17 mouse cellular contexts compared by ENCODE assay signal in the genomic region with DNA sequence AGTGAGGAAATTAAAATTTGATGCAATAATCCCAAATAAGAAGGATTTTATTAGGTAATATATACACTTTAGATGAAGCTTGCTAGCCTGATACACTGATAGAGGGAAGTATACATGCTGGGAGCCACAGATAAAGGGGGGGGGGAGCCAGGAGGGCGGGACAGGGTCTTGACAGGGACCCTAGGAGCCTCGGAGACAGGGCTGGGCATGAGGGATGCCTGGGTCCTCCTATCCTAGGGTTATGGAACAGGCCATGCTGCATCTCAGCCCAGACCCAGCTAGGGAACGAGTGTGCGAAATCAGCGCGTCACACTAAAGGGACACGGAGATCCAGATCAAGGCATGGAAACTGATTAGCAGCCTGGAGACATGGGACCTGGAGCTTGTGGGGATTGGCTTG.
"Had no signal": no experiment of that assay in that cellular context is flagged by ENCODE, and none has a peak within 500 bp of the region (broad histone marks: within the 10 kb centered on the region; RNA-seq: fewer than 3 reads in every experiment).

No protein-coding gene starts in this region.

- ATAC-seq: liver, postnatal 0 days; lung, postnatal 0 days had no signal

- H3K36me3 ChIP-seq: liver, embryonic 13.5 days; liver, embryonic 15.5 days; lung, embryonic 15.5 days; neural tube, embryonic 12.5 days; stomach, embryonic 15.5 days had no signal

- H3K4me3 ChIP-seq: liver, embryonic 13.5 days; liver, embryonic 15.5 days; lung, embryonic 15.5 days; megakaryocyte, embryonic 14.5 days; neural tube, embryonic 12.5 days; stomach, embryonic 15.5 days had no signal

- DNase-seq: liver, embryonic 13.5 days; liver, postnatal 0 days; lung, adult 2 months; lung, postnatal 14 days; lung, postnatal 36 days; right cerebral cortex, postnatal 14 days; thymus, adult 2 months; thymus, postnatal 25 days; thymus, postnatal 4 days had no signal

- H3K4me1 ChIP-seq: liver, embryonic 13.5 days; liver, embryonic 15.5 days; lung, embryonic 15.5 days; neural tube, embryonic 12.5 days; stomach, embryonic 15.5 days had no signal

- H3K9me3 ChIP-seq: liver, embryonic 13.5 days; liver, embryonic 15.5 days; lung, embryonic 15.5 days; megakaryocyte, embryonic 14.5 days; neural tube, embryonic 12.5 days; stomach, embryonic 15.5 days had no signal

- H3K4me2 ChIP-seq: liver, embryonic 13.5 days; liver, embryonic 15.5 days; lung, embryonic 15.5 days; neural tube, embryonic 12.5 days; stomach, embryonic 15.5 days had no signal

- H3K9ac ChIP-seq: liver, embryonic 13.5 days; liver, embryonic 15.5 days; liver, postnatal 0 days; lung, embryonic 15.5 days; neural tube, embryonic 12.5 days; stomach, embryonic 15.5 days had no signal

- H3K27me3 ChIP-seq: liver, embryonic 15.5 days; lung, embryonic 15.5 days; stomach, embryonic 15.5 days had no signal

- H3K27ac ChIP-seq: liver, embryonic 13.5 days; liver, embryonic 15.5 days; lung, embryonic 15.5 days; macrophage; neural tube, embryonic 12.5 days; stomach, embryonic 15.5 days; stomach, postnatal 0 days had no signal
